Mouse (Mus musculus) limb, embryonic 13.5 days (tissue): Measurements from ENCODE around the gene Ilf2. TPM values are rescaled to one million over a fixed set of nuclear protein-coding genes. Genes with fewer than 3 reads are reported as not detected.
A peak's percentile ranks its signal among the peaks of the same experiment; 100 is the strongest.

Experiments
- ATAC-seq: fragments of 200-750 bp; cut with Nextera tagmentation; 2 replicates; pipeline ENCODE4 v1.8.0; 2017; ENCODE audit warnings: low read depth, moderate number of reproducible peaks, moderate TSS enrichment; ENCODE audit not compliant: low FRiP score
- H3K27ac ChIP-seq: fragments of 300-500 bp; sonication (generic); 2 replicates; pipeline ENCODE4 v1.5.1; 2015; ENCODE audit warnings: inconsistent platforms, mild to moderate bottlenecking, moderate library complexity
- H3K27me3 ChIP-seq: fragments of 300-500 bp; sonication (generic); 2 replicates; pipeline ENCODE4 v1.6.1; 2015; ENCODE audit warnings: mild to moderate bottlenecking, inconsistent platforms
- H3K36me3 ChIP-seq: fragments of 300-500 bp; sonication (generic); 2 replicates; pipeline ENCODE4 v1.6.1; 2015; ENCODE audit warnings: inconsistent platforms, mild to moderate bottlenecking, moderate library complexity
- H3K4me1 ChIP-seq: fragments of 300-500 bp; sonication (generic); 2 replicates; pipeline ENCODE4 v1.6.1; 2015; ENCODE audit warnings: inconsistent platforms
- H3K4me2 ChIP-seq: fragments of 300-500 bp; sonication (generic); replicated peaks from 2 replicates; pipeline ENCODE4 v1.6.1; 2015; ENCODE audit warnings: inconsistent platforms, mild to moderate bottlenecking, moderate library complexity
- H3K4me3 ChIP-seq: fragments of 300-500 bp; sonication (generic); 2 replicates; pipeline ENCODE4 v1.5.1; 2015; ENCODE audit warnings: moderate library complexity, mild to moderate bottlenecking, inconsistent platforms
- H3K9ac ChIP-seq: fragments of 300-500 bp; sonication (generic); 2 replicates; pipeline ENCODE4 v1.6.1; 2015; ENCODE audit warnings: mild to moderate bottlenecking, inconsistent platforms
- H3K9me3 ChIP-seq: fragments of 300-500 bp; sonication (generic); 2 replicates; pipeline ENCODE4 v1.6.1; 2016; ENCODE audit warnings: inconsistent platforms
- WGBS: fragments of 180-500 bp; shearing (Covaris S2); methylation state at CpG from one replicate; pipeline ENCODE4 v1.1.7; 2015; 5-methylcytosine and 5-hydroxymethylcytosine counted together
- polyA plus RNA-seq: library from polyadenylated mRNA; unstranded; fragments of >200 nt; fragmentation: Nextera tagmentation; extraction: Ambion mirVana; gene quantifications from 2 replicates; pipeline ENCODE4 v1.2.1, GENCODE M21; 2015

Ilf2 gene
- polyA plus RNA-seq, 1 experiment from 2014 or later = 284 TPM

DNA sequence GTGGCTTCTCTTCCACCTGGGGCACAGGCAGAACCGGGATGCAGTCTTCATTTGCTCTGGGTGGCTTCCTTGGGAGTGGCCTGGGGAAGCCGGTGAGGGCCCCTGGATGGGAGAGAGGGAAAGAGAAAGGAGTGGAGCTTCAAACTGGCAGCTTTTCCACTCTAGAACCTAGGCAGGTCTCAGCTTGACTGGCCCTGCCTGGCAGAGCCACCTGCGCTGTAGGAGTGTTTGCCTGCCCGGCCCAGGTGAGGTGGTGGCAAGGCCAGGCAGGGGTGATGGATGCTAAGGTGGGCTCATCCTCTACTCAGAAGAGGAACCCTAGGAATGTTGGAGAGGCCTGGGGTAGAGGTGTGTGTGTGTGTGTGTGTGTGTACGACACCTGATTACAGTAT, 62.0 kb downstream of the Ilf2 start:
- Histone ChIP-seq H3K36me3 (no peaks in the 10 kb centered on the region), H3K4me3 (no peak overlapping the region), H3K27me3 (0 out of 2 replicates have a peak, but pooled peaks cover 4% of the 10 kb centered on the region), H3K27ac (no peak overlapping the region), H3K4me2 (peak overlapping the region; percentile 41), H3K4me1 (peaks cover 9% of the 10 kb centered on the region; the same call in 1 of the 2 replicates), H3K9ac (peak overlapping the region; percentile 45; the same call in 1 of the 2 replicates), H3K9me3 (no peaks in the 10 kb centered on the region)
- no peak for ATAC-seq
- 77% methylated on average over 5 of the region's 5 CpGs for WGBS

Other genes starting within 250 kb of the Ilf2 start
- gene Jtb, start 244.5 kb upstream of the Ilf2 start, polyA plus RNA-seq = 96.8 and 99.7 TPM in 2 replicates
- gene Creb3l4, start 232.6 kb upstream of the Ilf2 start, polyA plus RNA-seq = 10.9 and 12.5 TPM in 2 replicates
- gene Slc39a1, start 228.0 kb upstream of the Ilf2 start, polyA plus RNA-seq = 102 and 103 TPM in 2 replicates
- 22.0 and 23.6 TPM in 2 replicates for gene Crtc2, start 222.0 kb upstream of the Ilf2 start, polyA plus RNA-seq
- gene Dennd4b, start 210.9 kb upstream of the Ilf2 start, polyA plus RNA-seq = 4.2 and 5.3 TPM in 2 replicates
- gene Gatad2b, start 182.9 kb upstream of the Ilf2 start, polyA plus RNA-seq = 19.4 and 19.6 TPM in 2 replicates
- 38.7 and 38.8 TPM in 2 replicates for gene Slc27a3, start 86.2 kb upstream of the Ilf2 start, polyA plus RNA-seq
- 28.5 and 29.4 TPM in 2 replicates for gene Ints3, start 42.5 kb upstream of the Ilf2 start, polyA plus RNA-seq
- gene Npr1, start 10.3 kb upstream of the Ilf2 start, polyA plus RNA-seq = 4.0 and 4.8 TPM in 2 replicates
- 83.1 and 85.4 TPM in 2 replicates for gene Snapin, start 14.9 kb downstream of the Ilf2 start, polyA plus RNA-seq
- 186 and 187 TPM in 2 replicates for gene Chtop, start 33.4 kb downstream of the Ilf2 start, polyA plus RNA-seq
- 14.2 and 15.0 TPM in 2 replicates for gene S100a1, start 38.3 kb downstream of the Ilf2 start, polyA plus RNA-seq
- 26.7 and 30.8 TPM in 2 replicates for gene S100a13, start 38.3 kb downstream of the Ilf2 start, polyA plus RNA-seq
- gene S100a14, start 50.7 kb downstream of the Ilf2 start, polyA plus RNA-seq = 9.4 and 9.9 TPM in 2 replicates
- gene S100a16, start 61.1 kb downstream of the Ilf2 start, polyA plus RNA-seq = 76.2 and 80.7 TPM in 2 replicates
- gene S100a3, start 84.5 kb downstream of the Ilf2 start, polyA plus RNA-seq = 0.54 and 0.70 TPM in 2 replicates
- gene S100a2, start 114.1 kb downstream of the Ilf2 start, polyA plus RNA-seq = not detected in 2 replicates
- gene Gm42674, start 125.8 kb downstream of the Ilf2 start, polyA plus RNA-seq = not detected in 2 replicates
- gene S100a4, start 127.6 kb downstream of the Ilf2 start, polyA plus RNA-seq = 6.7 and 7.0 TPM in 2 replicates
- gene S100a5, start 132.4 kb downstream of the Ilf2 start, polyA plus RNA-seq = not detected in 2 replicates
- 58.5 and 64.0 TPM in 2 replicates for gene S100a6, start 136.8 kb downstream of the Ilf2 start, polyA plus RNA-seq
- gene S100a7a, start 177.9 kb downstream of the Ilf2 start, polyA plus RNA-seq = 0.34 TPM in 1 of 2 replicates, not detected in the other
- 6.0 and 6.6 TPM in 2 replicates for gene S100a8, start 192.9 kb downstream of the Ilf2 start, polyA plus RNA-seq
- 3.4 and 4.9 TPM in 2 replicates for gene S100a9, start 219.6 kb downstream of the Ilf2 start, polyA plus RNA-seq